Mouse (Mus musculus): Measurements from ENCODE around the gene Tnp1.

DNA sequence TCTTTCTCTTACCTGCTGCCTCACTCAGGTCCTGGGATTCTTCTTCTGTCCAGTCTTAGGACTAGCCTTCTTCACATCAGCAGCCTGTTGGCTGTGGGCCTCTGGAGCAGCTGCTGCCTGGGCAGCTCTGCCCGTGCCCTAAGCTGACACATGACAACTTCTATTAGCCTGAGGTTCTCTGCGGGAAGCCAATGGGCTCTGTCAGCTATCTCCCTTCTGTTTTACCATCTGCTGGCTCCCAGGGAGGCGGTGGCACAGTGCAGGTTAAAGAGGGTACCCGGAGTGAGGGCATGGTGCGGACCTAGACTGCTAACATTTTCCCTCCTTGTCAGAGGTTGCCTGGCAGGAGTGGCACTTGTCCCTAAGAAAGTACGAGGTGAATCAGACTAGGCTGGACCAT, 39.5 kb upstream of the Tnp1 start:
- TF ChIP-seq CTCF (IDR thresholded peaks at IDR 0.05; ENCODE audit: control insufficient read depth, insufficient read depth, insufficient read length) (no peak), MAX (IDR thresholded peaks at IDR 0.05) (no peak), USF1 (IDR thresholded peaks at IDR 0.05; ENCODE audit: low read depth) (no peak), MYOD1 (IDR thresholded peaks at IDR 0.05; ENCODE audit: control insufficient read depth, insufficient read length, low read depth) (no peak)

Data from C2C12 (cell line).